Mouse (Mus musculus): ENCODE measurements around the gene C1ql4. TPM values are rescaled to one million over a fixed set of nuclear protein-coding genes. Genes with fewer than 3 reads are reported as not detected.

The C1ql4 gene
- polyA plus RNA-seq, 1 experiment = 0.07 TPM

DNA sequence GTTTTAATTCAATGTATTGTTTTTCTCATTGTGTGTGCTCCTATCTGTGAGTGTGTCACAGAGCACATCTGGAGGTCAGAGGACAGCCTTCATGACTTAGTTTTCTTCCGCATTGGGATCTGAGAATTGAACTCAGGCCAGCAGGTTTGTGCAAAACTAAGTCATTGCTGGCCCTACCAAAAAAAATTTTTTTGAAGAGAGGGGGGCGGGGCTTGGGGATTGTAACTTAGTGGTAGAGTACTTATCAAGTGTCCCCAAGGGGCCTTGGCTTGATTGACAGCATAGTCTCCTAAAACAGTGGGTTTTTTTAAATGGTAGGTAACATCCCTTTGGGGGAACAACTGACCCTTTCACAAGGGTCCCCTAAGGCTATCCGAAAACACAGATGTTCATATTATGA is 23.5 kb upstream of the C1ql4 start:
- H3ac ChIP-seq (ENCODE audit: control insufficient read depth, insufficient read length, low read depth) = no peak overlapping the region
- no peak for TF ChIP-seq USF1 (IDR thresholded peaks at IDR 0.05; ENCODE audit: low read depth)
- no peak for TF ChIP-seq CEBPB (IDR thresholded peaks at IDR 0.05; ENCODE audit: low read depth)
- TF ChIP-seq MYOD1 (IDR thresholded peaks at IDR 0.05; ENCODE audit: control insufficient read depth, insufficient read length, low read depth) = no peak
- no peak for TF ChIP-seq MYOG (IDR thresholded peaks at IDR 0.05; ENCODE audit: control insufficient read depth, extremely low read depth, insufficient read length)
- no peak for TF ChIP-seq MAX (IDR thresholded peaks at IDR 0.05)
- no peak for TF ChIP-seq CTCF (IDR thresholded peaks at IDR 0.05; ENCODE audit: control insufficient read depth, insufficient read depth, insufficient read length)
- TF ChIP-seq FOSL1 (IDR thresholded peaks at IDR 0.05; ENCODE audit: insufficient read depth, low read length, poor library complexity, severe bottlenecking) = no peak
- H3K36me3 ChIP-seq (ENCODE audit: control insufficient read depth, insufficient read depth) = no peaks in the 10 kb centered on the region
- no peaks in the 10 kb centered on the region for H3K79me2 ChIP-seq (ENCODE audit: control insufficient read depth, insufficient read depth)
- H3K4me3 ChIP-seq (ENCODE audit: insufficient read depth, poor library complexity, severe bottlenecking) = no peak overlapping the region
- H3K27me3 ChIP-seq (ENCODE audit: control insufficient read depth, insufficient read depth, insufficient read length) = no peaks in the 10 kb centered on the region
- no peaks in the 10 kb centered on the region for H3K79me3 ChIP-seq (ENCODE audit: low read depth)

DNA sequence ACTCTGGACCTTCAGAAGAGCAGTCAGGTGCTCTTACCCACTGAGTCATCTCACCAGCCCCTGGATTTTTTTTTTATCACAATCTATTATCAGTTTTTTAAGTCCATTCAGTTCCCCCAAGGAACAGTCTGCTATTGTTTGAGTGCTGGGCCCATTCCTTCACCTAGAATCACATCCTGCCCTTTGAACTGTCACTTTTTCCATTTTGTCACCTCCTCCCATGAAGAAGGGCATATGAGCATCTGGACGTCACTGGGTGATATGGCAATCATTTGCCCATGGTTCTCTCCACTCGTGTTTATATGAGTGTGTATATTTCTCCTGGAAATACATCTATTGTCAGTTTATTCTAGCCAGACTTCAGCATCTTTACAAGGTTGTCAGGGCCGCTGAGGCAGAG is 20.2 kb upstream of the C1ql4 start:
- TF ChIP-seq MYOG (IDR thresholded peaks at IDR 0.05; ENCODE audit: control insufficient read depth, extremely low read depth, insufficient read length) (no peak), CEBPB (IDR thresholded peaks at IDR 0.05; ENCODE audit: low read depth) (no peak), MAX (IDR thresholded peaks at IDR 0.05) (no peak), CTCF (IDR thresholded peaks at IDR 0.05; ENCODE audit: control insufficient read depth, insufficient read depth, insufficient read length) (no peak), USF1 (IDR thresholded peaks at IDR 0.05; ENCODE audit: low read depth) (no peak), FOSL1 (IDR thresholded peaks at IDR 0.05; ENCODE audit: insufficient read depth, low read length, poor library complexity, severe bottlenecking) (no peak), MYOD1 (IDR thresholded peaks at IDR 0.05; ENCODE audit: control insufficient read depth, insufficient read length, low read depth) (no peak)
- Histone ChIP-seq H3K27me3 (ENCODE audit: control insufficient read depth, insufficient read depth, insufficient read length) (no peaks in the 10 kb centered on the region), H3ac (ENCODE audit: control insufficient read depth, insufficient read length, low read depth) (no peak overlapping the region), H3K79me2 (ENCODE audit: control insufficient read depth, insufficient read depth) (no peaks in the 10 kb centered on the region), H3K36me3 (ENCODE audit: control insufficient read depth, insufficient read depth) (no peaks in the 10 kb centered on the region), H3K79me3 (ENCODE audit: low read depth) (no peaks in the 10 kb centered on the region), H3K4me3 (ENCODE audit: insufficient read depth, poor library complexity, severe bottlenecking) (no peak overlapping the region)

DNA sequence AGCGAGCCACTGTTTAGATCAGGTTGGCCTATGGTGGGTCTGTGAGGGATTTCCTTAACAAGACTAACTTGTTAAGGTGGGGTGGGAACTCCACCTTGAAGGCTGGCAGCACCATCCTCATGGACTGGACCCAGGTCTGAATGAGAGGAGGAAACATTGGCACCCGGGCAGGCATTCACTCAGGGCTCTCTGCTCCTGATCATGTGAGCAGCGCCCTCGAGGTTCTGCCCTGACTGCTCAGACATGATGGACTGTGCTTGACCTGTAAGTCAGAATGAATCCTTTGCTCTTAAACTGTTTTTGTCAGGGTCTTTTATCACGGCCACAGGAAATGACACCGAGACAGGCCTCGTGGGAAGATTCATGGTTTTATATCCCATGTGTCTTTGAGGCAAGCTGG is 17.6 kb upstream of the C1ql4 start:
- Histone ChIP-seq H3K79me2 (ENCODE audit: control insufficient read depth, insufficient read depth) (no peaks in the 10 kb centered on the region), H3K36me3 (ENCODE audit: control insufficient read depth, insufficient read depth) (no peaks in the 10 kb centered on the region), H3K79me3 (ENCODE audit: low read depth) (no peaks in the 10 kb centered on the region), H3ac (ENCODE audit: control insufficient read depth, insufficient read length, low read depth) (no peak overlapping the region), H3K4me3 (ENCODE audit: insufficient read depth, poor library complexity, severe bottlenecking) (no peak overlapping the region), H3K27me3 (ENCODE audit: control insufficient read depth, insufficient read depth, insufficient read length) (no peaks in the 10 kb centered on the region)
- TF ChIP-seq MYOD1 (IDR thresholded peaks at IDR 0.05; ENCODE audit: control insufficient read depth, insufficient read length, low read depth) (no peak), CTCF (IDR thresholded peaks at IDR 0.05; ENCODE audit: control insufficient read depth, insufficient read depth, insufficient read length) (no peak), FOSL1 (IDR thresholded peaks at IDR 0.05; ENCODE audit: insufficient read depth, low read length, poor library complexity, severe bottlenecking) (no peak), MAX (IDR thresholded peaks at IDR 0.05) (no peak), USF1 (IDR thresholded peaks at IDR 0.05; ENCODE audit: low read depth) (no peak), CEBPB (IDR thresholded peaks at IDR 0.05; ENCODE audit: low read depth) (no peak), MYOG (IDR thresholded peaks at IDR 0.05; ENCODE audit: control insufficient read depth, extremely low read depth, insufficient read length) (no peak)

DNA sequence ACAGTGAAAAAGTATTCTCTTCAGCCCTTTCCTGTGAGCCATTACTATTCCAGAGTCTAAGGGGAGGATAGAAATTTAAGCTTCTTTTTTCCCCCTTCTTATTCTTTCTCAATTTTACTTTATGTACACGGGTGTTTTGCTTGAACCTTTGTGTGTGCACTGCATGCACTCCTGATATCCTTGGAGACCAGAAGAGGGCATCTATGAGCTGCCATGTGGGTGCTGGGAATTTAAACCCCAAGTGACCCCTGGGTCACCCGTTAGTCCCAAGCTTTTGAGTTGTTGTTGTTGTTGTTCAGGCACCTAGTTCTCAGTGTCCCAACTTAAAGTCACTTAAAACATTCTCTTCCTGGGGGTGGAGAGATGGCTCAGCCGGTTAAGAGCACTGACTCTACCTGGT is 12.4 kb upstream of the C1ql4 start:
- peaks cover 30% of the 10 kb centered on the region for H3K27me3 ChIP-seq (ENCODE audit: control insufficient read depth, insufficient read depth, insufficient read length)

DNA sequence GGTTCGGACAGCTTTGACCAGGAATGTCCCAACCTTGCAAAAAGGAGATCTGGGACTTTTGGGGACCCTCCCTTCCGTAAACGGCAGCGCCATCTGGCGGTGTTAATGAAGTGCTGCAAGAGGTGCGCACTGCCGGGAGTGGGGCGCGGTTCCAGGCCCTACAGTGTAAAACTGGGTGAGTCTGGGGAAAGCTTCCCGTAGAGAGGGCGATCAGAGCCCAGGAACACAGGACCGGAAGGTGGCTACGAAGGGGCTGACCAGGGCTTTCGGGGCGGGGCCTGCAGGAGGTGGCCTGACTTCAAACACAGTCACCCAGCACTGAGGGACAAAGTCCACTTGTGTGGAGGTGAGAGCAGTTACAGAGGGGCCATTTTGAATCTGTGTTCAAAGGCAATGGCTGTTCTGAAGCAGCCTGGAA is 11.5 kb upstream of the C1ql4 start:
- Histone ChIP-seq H3K79me3 (ENCODE audit: low read depth) (no peaks in the 10 kb centered on the region), H3ac (ENCODE audit: control insufficient read depth, insufficient read length, low read depth) (peak overlapping the region; percentile 22), H3K36me3 (ENCODE audit: control insufficient read depth, insufficient read depth) (no peaks in the 10 kb centered on the region), H3K79me2 (ENCODE audit: control insufficient read depth, insufficient read depth) (no peaks in the 10 kb centered on the region), H3K27me3 (ENCODE audit: control insufficient read depth, insufficient read depth, insufficient read length) (peaks cover 30% of the 10 kb centered on the region), H3K4me3 (ENCODE audit: insufficient read depth, poor library complexity, severe bottlenecking) (no peak overlapping the region)
- TF ChIP-seq CEBPB (IDR thresholded peaks at IDR 0.05; ENCODE audit: low read depth) (peak; percentile 4), MYOD1 (IDR thresholded peaks at IDR 0.05; ENCODE audit: control insufficient read depth, insufficient read length, low read depth) (no peak), FOSL1 (IDR thresholded peaks at IDR 0.05; ENCODE audit: insufficient read depth, low read length, poor library complexity, severe bottlenecking) (no peak), CTCF (IDR thresholded peaks at IDR 0.05; ENCODE audit: control insufficient read depth, insufficient read depth, insufficient read length) (peak; percentile 96)

More for the DNA sequence above, 12.4 kb upstream of the C1ql4 start:
- H3ac ChIP-seq (ENCODE audit: control insufficient read depth, insufficient read length, low read depth) = no peak overlapping the region
- H3K79me3 ChIP-seq (ENCODE audit: low read depth) = no peaks in the 10 kb centered on the region
- TF ChIP-seq CEBPB (IDR thresholded peaks at IDR 0.05; ENCODE audit: low read depth) (no peak), MYOD1 (IDR thresholded peaks at IDR 0.05; ENCODE audit: control insufficient read depth, insufficient read length, low read depth) (no peak), CTCF (IDR thresholded peaks at IDR 0.05; ENCODE audit: control insufficient read depth, insufficient read depth, insufficient read length) (no peak), FOSL1 (IDR thresholded peaks at IDR 0.05; ENCODE audit: insufficient read depth, low read length, poor library complexity, severe bottlenecking) (no peak), USF1 (IDR thresholded peaks at IDR 0.05; ENCODE audit: low read depth) (no peak), MAX (IDR thresholded peaks at IDR 0.05) (no peak), MYOG (IDR thresholded peaks at IDR 0.05; ENCODE audit: control insufficient read depth, extremely low read depth, insufficient read length) (no peak)
- H3K4me3 ChIP-seq (ENCODE audit: insufficient read depth, poor library complexity, severe bottlenecking) = no peak overlapping the region
- H3K36me3 ChIP-seq (ENCODE audit: control insufficient read depth, insufficient read depth) = no peaks in the 10 kb centered on the region
- H3K79me2 ChIP-seq (ENCODE audit: control insufficient read depth, insufficient read depth) = no peaks in the 10 kb centered on the region

DNA sequence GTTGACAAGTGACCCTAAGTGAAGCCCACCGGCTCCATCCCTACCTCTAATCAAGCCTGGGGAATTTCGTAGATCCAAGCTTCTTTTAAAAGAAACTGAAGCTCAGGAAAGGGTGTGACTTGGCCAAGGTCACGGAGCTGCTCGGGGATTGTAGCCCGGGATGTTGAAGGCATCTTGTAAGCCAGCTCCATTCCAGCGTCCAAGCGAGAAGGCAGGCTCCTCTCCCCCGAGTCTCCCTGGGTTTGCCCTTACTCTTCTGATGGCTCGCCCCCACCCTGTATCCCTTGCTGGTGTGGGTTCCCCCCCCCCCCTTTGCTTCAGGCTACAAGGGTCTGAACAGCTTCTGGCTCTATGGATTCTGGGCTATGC is 10.9 kb upstream of the C1ql4 start:
- Histone ChIP-seq H3K36me3 (ENCODE audit: control insufficient read depth, insufficient read depth) (no peaks in the 10 kb centered on the region), H3K4me3 (ENCODE audit: insufficient read depth, poor library complexity, severe bottlenecking) (no peak overlapping the region), H3K79me2 (ENCODE audit: control insufficient read depth, insufficient read depth) (no peaks in the 10 kb centered on the region), H3ac (ENCODE audit: control insufficient read depth, insufficient read length, low read depth) (no peak overlapping the region), H3K27me3 (ENCODE audit: control insufficient read depth, insufficient read depth, insufficient read length) (peaks cover 30% of the 10 kb centered on the region), H3K79me3 (ENCODE audit: low read depth) (no peaks in the 10 kb centered on the region)
- no peak for TF ChIP-seq CEBPB (IDR thresholded peaks at IDR 0.05; ENCODE audit: low read depth)

All from C2C12 (cell line).